Mouse (Mus musculus): ENCODE results near the gene Fastkd3.
A peak's percentile ranks its signal among the peaks of the same experiment; 100 is the strongest.
"Not testable (repeated sequence)": the region's sequence is repeated elsewhere in the genome, so short reads cannot be mapped to it uniquely, and the experiment has no call there.

Gene Fastkd3

GRCm38 (mm10) chr13:68581747-68582516 lies at the start of gene Fastkd3, which contains the start of gene Mtrr:
Gene Fastkd3, plus strand, starts transcription at chr13:68582234.
Gene Mtrr, minus strand, starts transcription at chr13:68582149.
- peak; percentile 98 for DNase-seq

GRCm38 (mm10) chr13:68553391-68553790 lies 28.6 kb upstream of the Fastkd3 start:
- not testable (repeated sequence) for DNase-seq

DNA sequence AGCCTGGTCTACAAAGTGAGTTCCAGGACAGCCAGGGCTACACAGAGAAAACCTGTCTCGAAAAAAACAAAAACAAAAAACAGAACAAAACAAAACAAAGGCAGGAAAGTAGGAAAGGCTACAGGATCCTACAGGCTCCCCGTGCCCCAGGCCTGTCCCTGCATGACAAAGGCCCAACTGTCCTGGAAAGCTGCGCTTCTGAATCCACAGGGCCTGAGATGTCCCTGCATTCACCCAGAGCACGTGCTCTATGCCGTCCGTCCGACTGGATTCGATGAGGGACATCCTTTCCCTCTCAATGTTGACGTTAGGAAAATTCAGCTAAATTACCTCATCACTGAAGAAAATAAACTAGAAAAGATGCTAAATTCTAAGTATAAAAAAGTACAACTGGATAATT lies 13.9 kb upstream of the Fastkd3 start:
- DNase-seq = no peak

DNA sequence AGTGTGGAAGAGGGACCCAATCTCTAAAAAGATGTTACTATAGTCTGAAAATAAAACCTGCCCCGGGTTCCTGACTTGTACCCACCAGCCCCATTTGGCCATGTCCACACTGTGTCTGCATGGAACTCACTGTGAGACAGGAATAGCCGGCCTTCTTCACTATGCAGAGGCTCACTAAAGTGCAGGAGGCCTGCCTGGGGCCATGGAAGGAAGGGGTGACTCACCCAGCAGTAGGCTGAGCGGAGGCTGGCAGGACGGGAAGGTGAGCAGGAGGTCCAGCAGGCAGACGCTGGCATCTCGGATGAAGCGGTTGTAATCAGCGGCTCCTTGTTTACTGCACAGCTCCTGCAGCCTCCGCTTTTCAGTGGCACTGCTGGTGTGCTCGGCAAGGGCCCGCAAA lies 13.5 kb upstream of the Fastkd3 start:
- DNase-seq = no peak

- peak; percentile 51 for DNase-seq
Measured at GRCm38 (mm10) chr13:68569589-68570336, 12.3 kb upstream of the Fastkd3 start.

DNA sequence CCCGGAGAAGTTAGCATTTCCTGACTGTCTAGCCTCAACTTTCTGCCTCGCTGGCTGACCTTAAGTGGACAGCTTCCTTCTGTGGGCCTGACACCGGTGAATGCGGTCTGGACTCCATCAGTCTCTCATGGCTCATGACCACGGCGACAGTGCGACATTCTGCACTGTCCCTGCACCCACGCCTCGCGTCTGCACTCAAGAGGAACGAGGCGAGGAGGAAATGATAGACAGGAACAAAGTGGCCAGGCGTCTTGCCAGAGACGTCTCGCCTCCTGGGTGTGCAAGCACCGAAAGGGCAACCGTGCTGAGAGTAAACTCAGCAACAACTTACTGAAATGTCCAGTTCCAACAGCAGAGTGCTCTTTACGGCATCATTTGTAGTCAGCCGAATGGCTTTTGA lies 9.8 kb upstream of the Fastkd3 start:
- DNase-seq = no peak

- no peak for DNase-seq
Measured at GRCm38 (mm10) chr13:68572966-68573913, 8.8 kb upstream of the Fastkd3 start.

- no peak for DNase-seq
Measured at GRCm38 (mm10) chr13:68574398-68574797, 7.6 kb upstream of the Fastkd3 start.

DNA sequence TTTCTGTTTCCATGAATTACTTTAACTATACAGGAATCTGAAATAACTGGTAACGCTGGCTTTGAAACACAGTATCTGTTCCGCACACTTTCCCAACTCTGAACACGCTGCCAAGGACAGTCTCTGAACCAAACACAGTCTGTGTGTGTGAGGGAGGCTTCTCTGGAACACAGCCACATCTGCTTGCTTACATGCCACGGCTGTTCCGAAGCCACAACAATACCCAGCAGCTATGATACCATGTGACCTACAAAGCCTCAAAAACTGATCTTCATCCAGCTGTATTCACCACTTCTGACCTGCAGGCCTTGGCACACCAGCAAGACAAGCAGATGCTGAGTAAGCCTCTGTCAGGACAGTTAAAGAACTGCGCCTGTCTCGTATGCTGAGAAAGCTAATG lies 4.1 kb upstream of the Fastkd3 start:
- DNase-seq = no peak

GRCm38 (mm10) chr13:68581086-68581740 lies 821 bp upstream of the Fastkd3 start:
- DNase-seq = no peak

DNA sequence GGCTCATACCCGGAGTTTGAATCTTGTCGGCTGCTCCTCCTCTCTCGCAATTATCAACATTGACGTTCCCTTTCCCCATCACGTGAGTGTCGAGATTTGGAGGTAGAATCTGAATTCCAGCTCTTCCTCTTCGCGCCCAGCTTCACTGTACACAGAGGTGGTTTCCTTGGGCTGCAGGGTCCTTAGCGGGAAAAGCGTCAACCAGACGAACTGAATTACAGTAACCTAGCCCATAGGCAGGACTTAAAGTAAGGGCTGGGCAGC lies 415 bp downstream of the Fastkd3 start:
- no peak for DNase-seq

- DNase-seq = no peak
Measured at GRCm38 (mm10) chr13:68583961-68584360, 1.9 kb downstream of the Fastkd3 start.

GRCm38 (mm10) chr13:68585441-68585840 lies 3.4 kb downstream of the Fastkd3 start:
- no peak for DNase-seq

DNA sequence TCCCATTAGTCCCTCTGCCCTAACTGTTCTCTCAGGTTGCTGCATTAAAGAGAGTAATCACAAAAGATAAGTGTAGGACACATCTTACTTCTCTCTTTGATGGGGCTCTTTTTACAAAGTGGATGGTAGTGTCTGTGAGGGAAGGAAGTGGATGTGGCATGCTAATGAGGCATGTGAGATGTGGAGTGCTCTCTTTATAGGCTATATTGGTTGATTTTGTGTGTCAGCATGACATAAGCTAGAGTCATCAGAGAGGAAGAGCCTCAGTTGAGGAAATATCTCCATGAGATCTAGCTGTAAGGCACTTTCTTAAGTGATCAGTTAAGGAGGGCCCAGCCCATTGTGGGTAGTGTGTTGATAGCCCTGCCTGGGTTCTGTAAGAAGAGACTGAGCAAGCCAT lies 6.3 kb downstream of the Fastkd3 start:
- no peak for DNase-seq

- DNase-seq = no peak
Measured at GRCm38 (mm10) chr13:68593797-68594196, 11.8 kb downstream of the Fastkd3 start.

DNA sequence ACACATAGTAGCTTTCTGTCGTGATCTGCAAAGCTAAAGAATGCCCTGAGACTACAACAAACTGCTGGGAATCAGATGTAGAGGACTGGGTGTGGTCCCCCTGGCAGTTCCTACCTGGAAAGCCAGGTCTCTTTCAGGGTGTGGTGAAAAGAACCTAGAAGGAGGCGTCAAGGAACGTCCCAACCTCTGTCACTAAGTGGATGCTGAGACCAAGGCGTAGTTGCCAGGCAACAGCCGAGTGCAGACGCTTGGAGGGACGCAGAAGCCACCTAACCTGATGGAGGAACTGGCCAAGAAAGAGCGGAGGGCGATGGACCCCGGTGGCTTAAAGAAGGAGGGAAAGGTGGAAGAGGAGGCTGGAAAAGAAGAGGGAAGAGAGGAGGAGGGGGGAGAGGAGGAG lies 15.2 kb downstream of the Fastkd3 start, which contains the start of gene 1700001L19Rik:
Gene 1700001L19Rik, plus strand, starts transcription at position 223 of the 400 bp plus-strand sequence.
- DNase-seq = no peak

- DNase-seq = no peak
Measured at GRCm38 (mm10) chr13:68597667-68598066, 15.6 kb downstream of the Fastkd3 start.

DNA sequence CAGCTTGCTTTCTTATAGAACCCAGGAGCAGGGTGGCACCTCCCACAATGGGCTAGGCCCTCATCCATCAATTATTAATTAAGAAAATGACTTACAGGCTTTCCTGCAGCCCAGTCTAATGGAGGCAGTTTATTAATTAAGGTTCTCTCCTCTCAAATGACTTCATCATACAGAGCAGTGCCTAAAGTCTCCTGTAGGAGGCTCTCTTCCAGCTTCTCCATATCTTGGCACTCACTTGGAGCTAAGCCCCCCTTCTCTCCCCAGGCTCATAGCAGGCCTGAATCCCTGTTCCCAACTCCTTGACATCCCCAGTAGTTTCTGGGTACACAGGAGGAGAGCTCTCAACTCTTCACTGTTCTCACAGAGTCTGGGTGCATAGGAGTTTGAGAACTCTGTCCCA lies 16.9 kb downstream of the Fastkd3 start:
- DNase-seq = no peak

GRCm38 (mm10) chr13:68601184-68601583 lies 19.1 kb downstream of the Fastkd3 start:
- no peak for DNase-seq

DNA sequence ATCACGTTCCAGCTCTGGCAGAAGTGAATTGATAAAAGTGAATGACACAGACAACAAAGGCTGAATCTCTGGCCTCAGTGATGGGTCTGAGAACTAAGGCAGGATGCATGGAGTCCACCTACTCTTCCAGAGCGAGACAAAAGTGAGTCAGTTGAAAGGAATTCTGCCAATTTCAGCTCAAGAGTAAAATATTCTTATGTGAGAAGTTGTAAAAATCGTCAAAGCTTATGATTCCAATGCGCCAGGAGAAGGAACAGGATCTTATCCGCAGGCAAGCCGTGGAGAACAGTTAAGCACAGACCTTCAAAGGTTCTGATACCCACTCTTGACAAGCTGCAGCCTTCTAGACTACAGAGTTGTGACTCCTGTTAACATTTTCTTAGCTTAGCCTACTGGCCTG lies 21.1 kb downstream of the Fastkd3 start:
- DNase-seq = no peak

DNA sequence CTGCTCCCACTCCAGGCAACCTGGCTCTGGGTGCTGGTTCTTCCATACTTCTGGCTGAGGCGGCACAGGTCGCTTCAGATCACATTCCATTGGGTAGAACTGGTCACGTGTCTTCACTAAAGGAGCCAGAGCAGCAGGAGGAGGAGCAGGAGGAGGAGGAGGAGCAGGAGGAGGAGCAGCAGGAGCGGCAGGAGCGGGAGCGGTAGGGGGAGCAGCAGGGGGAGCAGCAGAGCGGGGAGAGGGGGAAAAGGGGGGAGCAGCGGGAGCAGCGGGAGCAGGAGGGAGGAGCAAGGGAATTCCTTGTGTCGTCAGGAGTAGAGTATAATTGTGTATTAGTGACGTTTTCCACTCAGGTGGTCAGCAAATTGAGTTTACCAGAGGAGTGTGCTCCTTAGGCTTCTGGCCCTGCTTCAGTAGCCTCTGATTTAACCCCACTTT lies 23.7 kb downstream of the Fastkd3 start:
- no peak for DNase-seq

DNA sequence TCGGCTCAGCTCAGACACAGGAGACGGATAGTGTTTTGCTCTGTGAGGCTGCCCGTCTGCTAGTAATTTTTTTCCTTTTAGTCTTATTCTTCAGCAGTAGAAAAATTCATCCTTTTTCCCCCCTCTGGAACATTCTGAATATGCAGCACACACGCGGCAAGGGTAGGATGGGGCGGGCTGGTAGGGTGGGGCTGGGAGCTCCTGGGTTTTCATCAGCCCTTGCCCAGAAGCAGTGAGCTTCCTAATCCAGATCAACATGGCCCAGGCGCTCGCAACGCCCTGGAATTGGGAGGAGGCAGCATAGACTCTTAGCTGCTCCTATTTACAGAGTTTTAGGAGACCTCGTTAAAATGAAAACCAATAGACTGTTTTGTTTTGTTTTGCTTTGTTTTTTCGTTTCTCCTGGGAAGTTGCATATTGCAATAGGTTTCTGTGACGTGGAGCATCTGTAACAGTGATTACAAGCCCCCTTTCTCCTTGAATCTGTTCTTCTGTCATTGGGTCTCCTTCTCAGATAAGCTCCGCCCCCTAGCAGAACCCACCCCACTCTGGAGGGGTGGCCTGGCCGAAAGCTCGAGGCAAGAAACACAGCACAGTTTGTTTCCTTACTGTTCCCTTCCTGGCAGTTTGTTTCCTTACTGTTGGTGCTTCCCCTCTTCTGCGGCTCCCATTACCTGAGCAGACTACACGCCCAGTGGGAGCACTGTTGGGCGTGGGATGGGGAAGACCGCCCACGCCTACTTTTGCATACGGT lies 25.8 kb downstream of the Fastkd3 start:
- DNase-seq = no peak

All from cerebellum, adult 8-10 months (tissue).